Mouse (Mus musculus) embryo, embryonic 9.5 days (tissue): ENCODE results near the gene Olfr1368.

ENCODE experiments used
- DNase-seq: peaks from one replicate; pipeline ENCODE4 v3.0.0-alpha.2; 2017; ENCODE audit errors: extremely low spot score

The Olfr1368 gene

GRCm38 (mm10) chr13:21145767-21146166 lies at the start of gene Olfr1368:
Gene Olfr1368, minus strand, starts transcription at chr13:21145867.
- DNase-seq: no peak

- DNase-seq: no peak
Measured at GRCm38 (mm10) chr13:21185521-21185920, 39.9 kb upstream of the Olfr1368 start.

DNA sequence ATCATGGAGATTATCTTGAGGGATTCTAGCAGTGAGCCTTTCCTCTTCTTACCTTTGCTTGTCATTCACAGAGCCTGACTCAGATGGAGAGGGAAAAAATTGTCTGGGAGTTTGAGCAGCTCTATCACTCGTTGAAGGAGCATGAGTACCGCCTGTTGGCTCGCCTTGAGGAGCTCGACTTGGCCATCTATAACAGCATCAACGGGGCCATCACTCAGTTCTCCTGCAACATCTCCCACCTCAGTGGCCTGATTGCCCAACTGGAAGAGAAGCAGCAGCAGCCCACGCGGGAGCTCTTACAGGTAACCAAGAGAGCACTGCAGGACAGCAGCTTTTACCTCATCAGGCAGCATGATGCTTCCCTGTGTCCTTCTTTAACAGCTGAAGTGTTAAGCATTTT lies 38.0 kb upstream of the Olfr1368 start:
- no peak for DNase-seq

- no peak for DNase-seq
Measured at GRCm38 (mm10) chr13:21183066-21183465, 37.4 kb upstream of the Olfr1368 start.

GRCm38 (mm10) chr13:21181996-21182395 lies 36.3 kb upstream of the Olfr1368 start:
- no peak for DNase-seq

GRCm38 (mm10) chr13:21180551-21181530 lies 35.2 kb upstream of the Olfr1368 start:
- DNase-seq: peak; percentile 71

DNA sequence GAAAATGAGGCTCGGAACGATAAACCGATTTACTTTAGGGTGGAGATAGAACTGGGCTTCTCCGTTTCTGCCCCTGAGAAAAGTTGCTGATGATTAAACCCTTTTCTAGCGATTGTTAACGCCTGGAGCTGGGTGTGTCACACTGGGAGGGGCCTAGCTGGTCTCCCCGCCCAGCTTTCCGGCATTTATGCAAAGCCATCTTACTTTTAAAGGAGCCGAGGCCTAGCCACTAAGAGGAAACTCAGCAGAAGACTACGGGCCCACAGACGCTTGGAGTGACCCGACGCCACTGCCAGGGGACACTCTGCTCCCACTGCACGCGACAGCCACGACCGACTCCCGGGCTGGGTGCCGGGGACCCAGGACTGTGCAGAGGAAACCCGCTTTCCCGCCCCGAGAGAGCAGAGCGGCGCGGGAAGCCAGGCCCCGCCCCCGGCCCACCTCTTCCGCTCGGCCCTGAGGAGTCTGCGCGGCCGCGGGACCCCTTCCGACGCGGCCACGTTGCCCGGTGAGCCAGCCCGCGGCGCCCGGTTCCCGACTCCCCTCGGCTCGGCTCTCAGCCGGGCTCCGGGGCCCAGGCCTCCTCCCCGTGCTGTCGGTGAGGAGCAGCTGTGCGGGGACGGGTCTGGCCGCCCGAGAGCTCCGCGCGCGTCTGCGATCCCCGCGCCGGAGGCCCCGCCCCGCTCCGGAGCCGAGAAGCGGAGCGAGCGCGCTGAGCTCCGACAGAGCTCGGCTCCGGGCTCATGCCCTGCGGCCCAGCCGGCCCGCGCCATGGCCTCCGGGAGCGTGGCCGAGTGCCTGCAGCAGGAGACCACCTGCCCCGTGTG lies 34.3 kb upstream of the Olfr1368 start:
- DNase-seq: peak; percentile 94

DNA sequence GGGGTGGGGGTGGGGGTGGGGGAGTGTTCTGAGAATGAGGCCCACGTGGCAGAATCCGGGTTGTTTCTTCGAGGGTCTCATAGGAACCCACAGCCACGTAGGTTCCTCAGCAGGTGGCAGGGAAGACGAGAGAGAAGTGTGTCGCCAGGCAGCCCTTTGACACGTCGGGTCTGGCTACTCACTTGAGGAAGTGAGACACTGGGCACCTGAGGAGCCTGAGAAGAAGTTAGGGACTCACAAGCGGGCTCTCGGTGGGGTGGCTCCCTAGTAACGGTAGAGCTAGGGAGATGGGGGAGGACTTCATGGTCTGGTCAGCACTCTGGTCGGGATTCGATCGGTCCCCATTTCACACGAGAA lies 33.7 kb upstream of the Olfr1368 start, which contains the start of gene Trim27:
Gene Trim27, plus strand, starts transcription at position 79 of the 357 bp plus-strand sequence.
- DNase-seq: no peak

- DNase-seq: no peak
Measured at GRCm38 (mm10) chr13:21178364-21178763, 32.7 kb upstream of the Olfr1368 start.

GRCm38 (mm10) chr13:21177657-21178056 lies 32.0 kb upstream of the Olfr1368 start:
- DNase-seq: no peak

DNA sequence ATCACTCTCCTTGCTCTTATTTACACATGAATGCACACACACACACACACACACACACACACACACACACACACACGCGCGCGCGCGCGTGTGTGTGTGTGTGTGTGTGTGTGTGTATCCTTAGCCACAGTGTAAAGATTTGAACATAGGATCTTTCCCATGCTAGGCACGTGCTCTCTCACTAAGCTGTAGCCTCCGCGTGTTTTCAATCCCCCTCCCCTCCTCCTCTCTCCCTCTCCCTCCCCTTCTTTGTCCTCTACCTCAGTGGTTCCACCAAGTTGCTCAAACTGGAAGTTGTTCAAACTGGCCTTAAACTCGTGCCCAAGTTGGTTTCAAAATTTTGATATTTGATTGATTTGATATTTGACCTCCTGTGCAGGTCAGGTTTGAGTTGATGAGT lies 31.1 kb upstream of the Olfr1368 start:
- no peak for DNase-seq

DNA sequence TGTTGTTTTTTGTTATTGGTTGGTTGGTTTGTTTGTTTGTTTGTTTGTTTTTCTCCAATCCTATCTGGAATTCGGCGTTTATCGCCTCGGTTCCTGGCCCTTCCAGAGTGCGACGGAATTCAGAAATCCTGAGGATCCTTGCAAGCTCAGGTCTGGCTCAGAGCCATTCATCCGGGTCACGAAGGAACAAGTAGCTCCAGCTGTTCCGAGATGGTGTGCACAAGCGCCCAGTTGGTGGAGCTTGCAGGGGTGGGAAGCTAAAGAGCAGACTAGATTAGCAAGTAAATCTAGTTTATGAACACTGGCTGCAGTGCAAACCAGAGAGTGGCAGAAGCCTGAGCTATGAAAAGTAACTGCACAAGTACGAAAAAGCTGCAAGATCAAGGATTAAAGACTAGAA lies 27.4 kb upstream of the Olfr1368 start:
- peak; percentile 82 for DNase-seq

DNA sequence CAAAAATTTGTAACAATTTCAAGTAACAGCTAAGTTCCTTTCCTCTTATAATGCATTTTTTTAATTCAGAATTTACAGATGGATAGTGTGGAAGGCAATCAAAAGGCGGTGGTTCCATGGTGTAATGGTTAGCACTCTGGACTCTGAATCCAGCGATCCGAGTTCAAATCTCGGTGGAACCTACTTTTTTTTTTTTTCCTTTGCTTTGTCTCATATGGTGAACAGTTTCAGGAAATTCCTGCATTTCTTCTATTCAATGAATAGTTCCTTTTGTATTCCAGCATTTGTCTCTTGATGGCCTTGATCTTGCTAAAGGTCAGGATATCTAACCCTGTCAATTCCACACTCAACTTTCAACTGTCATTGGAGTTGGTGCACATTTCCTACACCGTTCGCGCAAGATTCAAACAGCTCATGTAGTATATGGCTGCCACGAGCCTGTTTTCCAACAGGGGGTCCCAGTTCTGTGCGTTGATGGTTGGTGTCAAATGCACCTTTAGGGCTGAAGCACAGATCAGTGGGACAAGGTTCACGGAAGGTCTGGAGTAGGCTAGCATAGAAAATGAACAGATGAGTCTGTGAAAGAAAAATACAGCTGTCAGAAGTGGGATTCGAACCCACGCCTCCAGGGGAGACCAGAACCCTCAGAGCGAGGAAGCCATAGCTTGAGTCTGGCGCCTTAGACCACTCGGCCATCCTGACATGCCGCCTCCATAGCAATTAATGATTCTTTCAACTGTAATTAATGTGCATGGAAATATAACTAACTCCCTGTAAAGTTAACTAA lies 26.8 kb upstream of the Olfr1368 start:
- peak; percentile 93 for DNase-seq

- DNase-seq: peak; percentile 74
Measured at GRCm38 (mm10) chr13:21171600-21172150, 26.0 kb upstream of the Olfr1368 start.

GRCm38 (mm10) chr13:21171156-21171530 lies 25.5 kb upstream of the Olfr1368 start:
- peak; percentile 48 for DNase-seq

- DNase-seq: no peak
Measured at GRCm38 (mm10) chr13:21170431-21171155, 24.9 kb upstream of the Olfr1368 start.

- peak; percentile 86 for DNase-seq
Measured at GRCm38 (mm10) chr13:21169657-21170430, 24.2 kb upstream of the Olfr1368 start.

GRCm38 (mm10) chr13:21169121-21169656 lies 23.5 kb upstream of the Olfr1368 start:
- DNase-seq: peak; percentile 39

GRCm38 (mm10) chr13:21168371-21169011 lies 22.8 kb upstream of the Olfr1368 start:
- peak; percentile 59 for DNase-seq
